ENCODE assay signal across 8 mouse cellular contexts in the genomic region with DNA sequence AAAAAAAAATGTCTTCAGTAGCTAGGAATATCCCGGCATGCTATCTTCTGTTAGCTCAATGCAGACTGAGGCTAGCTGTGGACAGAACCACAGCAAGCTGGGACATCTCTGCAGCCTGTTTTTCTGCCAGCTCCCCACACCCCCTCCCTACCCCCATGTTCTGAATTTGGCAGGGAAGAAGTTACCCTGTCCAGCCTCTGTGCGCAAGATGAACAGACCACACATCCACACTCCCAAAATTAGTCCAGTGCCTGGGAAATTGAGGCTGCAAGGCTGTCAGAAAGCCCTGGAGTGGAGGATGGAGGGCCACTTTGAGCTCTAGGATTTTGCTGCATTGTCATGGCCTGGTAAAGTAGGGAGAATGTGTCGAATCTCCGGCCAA. TPM values are rescaled to one million over a fixed set of nuclear protein-coding genes. Genes with fewer than 3 reads are reported as not detected.
DNase-seq lines count a peak whose midpoint lies in the region; ATAC-seq and TF ChIP-seq lines count a peak whose summit lies in the region.

No protein-coding gene starts in this region.

- H3K27ac ChIP-seq in ES-Bruce4 (ENCODE audit: insufficient read depth, low read length): no peak overlapping the region
- H3K27ac ChIP-seq in neural tube, embryonic 15.5 days (replicated peaks): peak overlapping the region; percentile 96

- H3K9me3 ChIP-seq in ES-Bruce4 (replicated peaks; ENCODE audit: control insufficient read depth, insufficient read depth, low read length, poor library complexity, severe bottlenecking): peaks cover 3% of the 10 kb centered on the region; the same call in 1 of the 2 replicates
- H3K9me3 ChIP-seq in neural tube, embryonic 15.5 days (replicated peaks): no peaks in the 10 kb centered on the region

- no peak for TF ChIP-seq CTCF in ES-Bruce4 (IDR thresholded peaks at IDR 0.05; ENCODE audit: low read depth, low read length)
- no peak for TF ChIP-seq CTCF in lung, adult 2 months (IDR thresholded peaks at IDR 0.05; ENCODE audit: insufficient read depth, low read length)

- 0 out of 2 replicates have a peak overlapping the region, but pooled peaks have one; percentile 7 for H3K9ac ChIP-seq in ES-Bruce4 (ENCODE audit: low read depth, poor library complexity, severe bottlenecking)
- peak overlapping the region; percentile 80 for H3K9ac ChIP-seq in neural tube, embryonic 15.5 days (replicated peaks)

- TF ChIP-seq POLR2A in ES-Bruce4 (IDR thresholded peaks at IDR 0.05; ENCODE audit: insufficient read depth, low read length): no peak
- TF ChIP-seq POLR2A in lung, adult 2 months (IDR thresholded peaks at IDR 0.05; ENCODE audit: borderline replicate concordance, extremely low read depth, low read depth, low read length): no peak

- no peaks in the 10 kb centered on the region for H3K4me1 ChIP-seq in ES-Bruce4 (ENCODE audit: control insufficient read depth, insufficient read depth, low read length)
- H3K4me1 ChIP-seq in neural tube, embryonic 15.5 days: peaks cover 27% of the 10 kb centered on the region
- H3K4me1 ChIP-seq in lung, adult 2 months (ENCODE audit: control insufficient read depth, insufficient read depth, low read length): no peaks in the 10 kb centered on the region

- peak overlapping the region; percentile 70 for H3K4me2 ChIP-seq in neural tube, embryonic 15.5 days

- peak; percentile 84 for DNase-seq in brain, adult 2 months (ENCODE audit: low read depth, low spot score)
- peak; percentile 3 to 9 for DNase-seq in heart, adult 9 months (ENCODE audit: low spot score in 2 of 2)
- DNase-seq in layer of hippocampus, postnatal 36 days: peak; percentile 29 to 36
- no peak for DNase-seq in urinary bladder, adult 2 months (ENCODE audit: low spot score)
- no peak for DNase-seq in lung, adult 2 months
- DNase-seq in natural killer cell, adult 2 months (ENCODE audit: low spot score in 2 of 2): no peak

- WGBS in neural tube, embryonic 15.5 days: 16% methylated on average over 4 of the region's 4 CpGs
- WGBS in lung, adult 2 months: 31% methylated on average over 4 of the region's 4 CpGs

- H3K4me3 ChIP-seq in ES-Bruce4 (ENCODE audit: low read depth, low read length): peak overlapping the region; percentile 54
- H3K4me3 ChIP-seq in neural tube, embryonic 15.5 days (replicated peaks): peak overlapping the region; percentile 76
- no peak overlapping the region for H3K4me3 ChIP-seq in lung, adult 2 months (replicated peaks; ENCODE audit: extremely low read depth, low read depth, low read length)

- peak; percentile 28 for ATAC-seq in neural tube, embryonic 15.5 days (ENCODE audit: low FRiP score)

- H3K27me3 ChIP-seq in ES-Bruce4 (ENCODE audit: control insufficient read depth, insufficient read depth, low read length, poor library complexity, severe bottlenecking): peaks cover 3% of the 10 kb centered on the region; the same call in 1 of the 2 replicates
- H3K27me3 ChIP-seq in neural tube, embryonic 15.5 days (replicated peaks): no peaks in the 10 kb centered on the region

- H3K36me3 ChIP-seq in ES-Bruce4 (ENCODE audit: control insufficient read depth, insufficient read depth, low read length, poor library complexity, severe bottlenecking): no peaks in the 10 kb centered on the region
- H3K36me3 ChIP-seq in neural tube, embryonic 15.5 days: no peaks in the 10 kb centered on the region

- TF ChIP-seq EP300 in ES-Bruce4 (IDR thresholded peaks at IDR 0.05; ENCODE audit: insufficient read depth, low read depth, low read length): no peak

RNA-seq across cellular contexts. Expression of a gene that starts 1.3 kb away (rescaled TPM):
- polyA plus RNA-seq in ES-Bruce4 (2011; ENCODE audit: insufficient read depth, insufficient read length, low read depth, missing spikeins): 0.70 TPM in 1 of 2 replicates, not detected in the other
- total RNA-seq in layer of hippocampus, postnatal 36 days (2021): 10 to 100 TPM; 61.4 to 63.8 TPM
- polyA plus RNA-seq in neural tube, embryonic 15.5 days (2015; fragmentation: Nextera tagmentation; extraction: Ambion mirVana): 30.7 and 42.7 TPM in 2 replicates
- polyA plus RNA-seq in urinary bladder, adult 2 months (2012; rRNA removed): 0.03 TPM in 1 of 2 replicates, not detected in the other
- polyA plus RNA-seq in lung, adult 2 months (2012; rRNA removed): not detected in 2 replicates

Comparison
In these comparisons a context has a peak if more than half of its experiments do, and no peak if none do; other contexts are left out.
1. DNase-seq: peak in brain, adult 2 months (single experiment), heart, adult 9 months (2 of 2) and layer of hippocampus, postnatal 36 days (2 of 2); none in urinary bladder, adult 2 months (single experiment), lung, adult 2 months (single experiment) and natural killer cell, adult 2 months (0 of 2).
2. RNA of a gene that starts 1.3 kb away (polyA plus RNA-seq): 30.7 to 42.7 TPM in neural tube, embryonic 15.5 days; 0.70 TPM in ES-Bruce4, not detected in lung, adult 2 months and 0.03 TPM in urinary bladder, adult 2 months; every median in the first group is over 10 times any median in the second.